Mouse (Mus musculus) heart, adult 2 months (tissue): ENCODE data around the gene Thsd4.

ENCODE experiments used
- CTCF ChIP-seq: fragments of 200-600 bp; IDR thresholded peaks from 2 replicates; pipeline ENCODE4 v1.8.1; 2022; ENCODE audit warnings: antibody characterized with exemption, mild to moderate bottlenecking, moderate library complexity
- POLR2A ChIP-seq: fragments of 200-500 bp; IDR thresholded peaks from 2 replicates; pipeline ENCODE4 v1.6.1; 2011; ENCODE audit warnings: mild to moderate bottlenecking, low read depth, low read length, control low read depth; ENCODE audit not compliant: insufficient read depth

- no peak for TF ChIP-seq CTCF
- no peak for TF ChIP-seq POLR2A
Observed at GRCm38 (mm10) chr9:60067241-60067640, 454.6 kb downstream of the Thsd4 start.
